Mouse (Mus musculus) hindbrain, embryonic 16.5 days (tissue): ENCODE measurements around the gene Rasgrp2. TPM values are rescaled to one million over a fixed set of nuclear protein-coding genes. Genes with fewer than 3 reads are reported as not detected.

Experiments used
- ATAC-seq: fragments of 200-750 bp; cut with Nextera tagmentation; 2 replicates; pipeline ENCODE4 v1.8.0; 2017; ENCODE audit warnings: moderate TSS enrichment, moderate library complexity
- H3K27ac ChIP-seq: fragments of 300-500 bp; sonication (generic); 2 replicates; pipeline ENCODE4 v1.5.1; 2014; ENCODE audit warnings: low read depth, mild to moderate bottlenecking, control low read depth, low read length, moderate library complexity
- H3K27me3 ChIP-seq: fragments of 300-500 bp; sonication (generic); replicated peaks from 2 replicates; pipeline ENCODE4 v1.6.1; 2014; ENCODE audit warnings: low read length; ENCODE audit not compliant: control insufficient read depth, insufficient read depth
- H3K36me3 ChIP-seq: fragments of 300-500 bp; sonication (generic); 2 replicates; pipeline ENCODE4 v1.6.1; 2014; ENCODE audit warnings: mild to moderate bottlenecking, low read length, moderate library complexity, mixed read lengths; ENCODE audit not compliant: control insufficient read depth, insufficient read depth
- H3K4me1 ChIP-seq: fragments of 300-500 bp; sonication (generic); 2 replicates; pipeline ENCODE4 v1.6.1; 2014; ENCODE audit warnings: low read depth, low read length; ENCODE audit not compliant: control insufficient read depth, insufficient read depth
- H3K4me2 ChIP-seq: fragments of 300-500 bp; sonication (generic); 2 replicates; pipeline ENCODE4 v1.6.1; 2014; ENCODE audit warnings: mild to moderate bottlenecking, low read length, control low read depth, moderate library complexity
- H3K4me3 ChIP-seq: fragments of 300-500 bp; sonication (generic); 2 replicates; pipeline ENCODE4 v1.5.1; 2014; ENCODE audit warnings: mild to moderate bottlenecking, low read length, control low read depth, moderate library complexity
- H3K9ac ChIP-seq: fragments of 300-500 bp; sonication (generic); 2 replicates; pipeline ENCODE4 v1.6.1; 2014; ENCODE audit warnings: low read depth, mild to moderate bottlenecking, control low read depth, low read length, moderate library complexity
- H3K9me3 ChIP-seq: fragments of 300-500 bp; sonication (generic); 2 replicates; pipeline ENCODE4 v1.6.1; 2014; ENCODE audit warnings: mild to moderate bottlenecking, low read length, moderate library complexity; ENCODE audit not compliant: control insufficient read depth
- WGBS: fragments of 180-500 bp; shearing (Covaris S2); extraction: QIAGEN DNeasy Blood & Tissue Kit; methylation state at CpG from one replicate; pipeline ENCODE4 v1.1.7; 2014; 5-methylcytosine and 5-hydroxymethylcytosine counted together
- polyA plus RNA-seq: library from polyadenylated mRNA; unstranded; fragments of >200 nt; fragmentation: Nextera tagmentation; extraction: Ambion mirVana; gene quantifications from 2 replicates; pipeline ENCODE4 v1.2.1, GENCODE M21; 2015

Gene Rasgrp2
- polyA plus RNA-seq, 1 experiment from 2014 or later = 232 TPM

- H3K9ac ChIP-seq = peak overlapping the region; percentile 86
- no peak for ATAC-seq
- 39% methylated on average over 9 of the region's 9 CpGs for whole genome bisulfite sequencing
- H3K27ac ChIP-seq = peak overlapping the region; percentile 94
- H3K27me3 ChIP-seq = no peaks in the 10 kb centered on the region
- H3K4me2 ChIP-seq = peak overlapping the region; percentile 92
- H3K4me1 ChIP-seq = peaks cover 77% of the 10 kb centered on the region
- H3K4me3 ChIP-seq = peak overlapping the region; percentile 70
- H3K9me3 ChIP-seq = no peaks in the 10 kb centered on the region
- no peaks in the 10 kb centered on the region for H3K36me3 ChIP-seq
These were observed 20.7 kb downstream of the Rasgrp2 start for GRCm38 (mm10) chr19:6419805-6420310.

DNA sequence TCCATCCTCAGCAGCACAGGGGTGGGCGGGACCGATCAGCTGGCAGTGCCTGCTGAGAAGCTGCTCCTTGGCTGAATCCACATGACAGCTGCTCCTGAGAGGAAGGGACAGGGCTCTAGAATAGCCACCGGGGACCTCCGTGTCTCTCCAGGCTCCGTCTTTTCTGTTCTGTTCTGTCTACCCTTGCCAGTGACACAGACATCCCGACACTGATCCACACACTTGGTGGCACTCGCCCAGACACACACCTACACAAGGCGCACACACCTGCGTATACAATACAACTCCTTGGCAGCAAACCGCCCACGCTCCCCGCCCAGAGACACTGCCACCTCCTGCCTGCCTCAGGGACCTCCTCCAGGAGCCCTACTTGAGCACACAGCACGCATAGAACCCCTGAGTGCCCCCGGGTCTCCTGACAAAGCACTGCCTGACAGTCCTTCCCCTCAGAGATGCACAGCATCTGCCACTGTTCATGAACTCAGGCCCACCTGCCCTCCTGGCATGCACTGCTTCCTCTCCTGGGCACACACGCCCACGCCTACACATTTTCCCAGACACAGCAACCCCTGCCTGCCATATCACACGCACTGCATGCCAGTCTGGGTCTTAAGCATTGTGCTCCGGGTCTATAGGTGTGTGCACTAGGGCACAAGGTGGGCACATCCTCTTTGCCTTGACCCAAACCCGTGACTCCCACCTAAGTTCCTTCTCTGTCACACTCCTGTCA lies 21.5 kb downstream of the Rasgrp2 start:
- Histone ChIP-seq H3K27ac (peak overlapping the region; percentile 45; the same call in 1 of the 2 replicates), H3K27me3 (no peaks in the 10 kb centered on the region), H3K4me2 (peak overlapping the region; percentile 92), H3K4me1 (peaks cover 78% of the 10 kb centered on the region), H3K36me3 (no peaks in the 10 kb centered on the region), H3K4me3 (peak overlapping the region; percentile 70), H3K9ac (peak overlapping the region; percentile 86), H3K9me3 (no peaks in the 10 kb centered on the region)
- 40% methylated on average over 19 of the region's 19 CpGs for WGBS
- ATAC-seq = no peak

DNA sequence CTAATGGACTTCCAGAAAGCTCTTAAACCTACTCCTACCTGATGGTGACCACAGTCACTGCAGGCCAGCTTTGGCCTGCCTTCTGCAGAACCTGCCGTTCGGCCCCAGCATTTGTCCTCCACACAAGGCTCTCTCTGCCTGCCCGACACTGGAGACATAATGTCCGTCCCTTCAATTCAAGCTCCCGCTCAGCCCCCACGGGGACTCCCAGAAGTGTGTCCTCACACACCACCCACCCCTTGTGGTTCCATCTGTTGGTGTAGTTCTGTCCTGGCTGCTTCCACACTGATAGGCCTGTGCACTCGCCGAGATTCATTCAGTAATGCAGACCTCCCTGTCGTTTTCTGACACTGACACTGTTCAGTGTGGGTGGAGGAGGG lies 22.1 kb downstream of the Rasgrp2 start:
- H3K27me3 ChIP-seq = no peaks in the 10 kb centered on the region
- H3K4me2 ChIP-seq = peak overlapping the region; percentile 92
- H3K9ac ChIP-seq = peak overlapping the region; percentile 86
- H3K4me3 ChIP-seq = peak overlapping the region; percentile 70
- H3K9me3 ChIP-seq = no peaks in the 10 kb centered on the region
- no peaks in the 10 kb centered on the region for H3K36me3 ChIP-seq
- 59% methylated on average over 9 of the region's 9 CpGs for WGBS
- H3K4me1 ChIP-seq = peaks cover 78% of the 10 kb centered on the region
- H3K27ac ChIP-seq = no peak overlapping the region
- ATAC-seq = no peak

GRCm38 (mm10) chr19:6422014-6422413 lies 22.9 kb downstream of the Rasgrp2 start:
- WGBS = 65% methylated on average over 7 of the region's 7 CpGs
- Histone ChIP-seq H3K4me3 (no peak overlapping the region), H3K9me3 (no peaks in the 10 kb centered on the region), H3K4me2 (no peak overlapping the region), H3K36me3 (no peaks in the 10 kb centered on the region), H3K27ac (no peak overlapping the region), H3K9ac (no peak overlapping the region), H3K27me3 (no peaks in the 10 kb centered on the region), H3K4me1 (peaks cover 77% of the 10 kb centered on the region)
- no peak for ATAC-seq

DNA sequence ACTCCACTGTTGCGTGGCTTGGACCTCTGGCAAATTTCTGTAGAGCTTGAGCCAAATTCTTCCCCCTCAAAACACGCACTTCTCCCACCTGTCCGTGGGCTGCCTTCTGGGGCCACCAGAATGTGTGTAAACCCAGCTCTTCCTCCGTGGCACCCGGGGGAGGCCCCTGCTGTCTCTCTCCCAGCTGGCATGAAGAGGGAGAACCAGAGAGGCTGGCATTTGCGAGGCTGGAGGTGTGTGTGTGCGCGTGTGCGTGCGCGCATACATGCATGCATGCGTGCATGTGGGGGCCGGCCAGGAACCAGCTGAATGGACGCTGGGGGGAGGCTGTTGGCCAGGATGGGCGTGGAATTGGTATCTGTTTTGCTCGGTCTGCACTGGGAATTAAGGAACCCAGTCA lies 24.1 kb downstream of the Rasgrp2 start:
- Histone ChIP-seq H3K27ac (no peak overlapping the region), H3K36me3 (no peaks in the 10 kb centered on the region; the same call in 1 of the 2 replicates), H3K4me1 (peaks cover 78% of the 10 kb centered on the region), H3K9ac (no peak overlapping the region), H3K4me2 (no peak overlapping the region), H3K4me3 (no peak overlapping the region), H3K9me3 (no peaks in the 10 kb centered on the region), H3K27me3 (peaks cover 3% of the 10 kb centered on the region; the same call in 1 of the 2 replicates)
- ATAC-seq = no peak
- 77% methylated on average over 16 of the region's 16 CpGs for WGBS

DNA sequence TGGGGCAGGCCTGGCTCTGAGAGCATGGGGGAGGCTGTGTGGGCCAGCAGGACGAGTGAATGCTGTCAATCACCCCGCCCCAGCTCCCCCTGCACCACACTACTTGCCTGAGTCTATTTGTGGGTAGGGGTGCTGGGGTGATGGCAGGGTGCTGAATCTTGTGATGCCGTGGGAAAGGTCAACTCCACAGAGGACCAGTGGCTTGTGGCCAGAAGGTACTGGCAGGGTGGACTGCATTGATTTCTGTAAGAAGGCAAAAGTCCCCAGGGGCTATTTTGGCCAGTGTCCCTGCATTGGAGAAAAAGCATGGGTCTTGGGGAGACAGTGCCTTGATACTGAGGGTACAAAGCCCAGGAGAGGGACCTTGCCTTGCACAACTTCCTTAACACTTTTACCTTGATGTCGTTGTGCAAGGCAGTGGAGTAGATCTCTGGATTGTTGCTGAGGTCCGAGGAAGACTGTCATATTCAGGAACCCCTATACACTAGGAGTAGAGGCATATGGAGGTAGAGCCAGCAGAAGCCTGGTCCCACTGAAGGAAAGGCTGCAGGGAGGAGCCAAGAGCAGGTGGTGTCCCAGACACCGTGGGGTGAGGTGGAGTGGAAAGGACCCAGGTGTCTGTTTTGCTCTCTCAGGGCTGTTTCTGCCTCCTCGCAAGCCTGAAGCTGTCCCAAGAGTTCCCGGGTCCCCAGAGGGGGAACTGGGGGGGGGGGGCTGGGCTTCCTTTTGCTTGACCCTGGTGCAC lies 25.2 kb downstream of the Rasgrp2 start:
- Histone ChIP-seq H3K4me1 (peaks cover 89% of the 10 kb centered on the region), H3K27ac (no peak overlapping the region), H3K4me3 (no peak overlapping the region), H3K36me3 (no peaks in the 10 kb centered on the region; the same call in 1 of the 2 replicates), H3K9ac (no peak overlapping the region), H3K9me3 (no peaks in the 10 kb centered on the region), H3K4me2 (no peak overlapping the region), H3K27me3 (peaks cover 5% of the 10 kb centered on the region; the same call in 1 of the 2 replicates)
- 53% methylated on average over 8 of the region's 8 CpGs for WGBS
- ATAC-seq = no peak

GRCm38 (mm10) chr19:6425595-6425994 lies 26.5 kb downstream of the Rasgrp2 start:
- H3K4me2 ChIP-seq = no peak overlapping the region

DNA sequence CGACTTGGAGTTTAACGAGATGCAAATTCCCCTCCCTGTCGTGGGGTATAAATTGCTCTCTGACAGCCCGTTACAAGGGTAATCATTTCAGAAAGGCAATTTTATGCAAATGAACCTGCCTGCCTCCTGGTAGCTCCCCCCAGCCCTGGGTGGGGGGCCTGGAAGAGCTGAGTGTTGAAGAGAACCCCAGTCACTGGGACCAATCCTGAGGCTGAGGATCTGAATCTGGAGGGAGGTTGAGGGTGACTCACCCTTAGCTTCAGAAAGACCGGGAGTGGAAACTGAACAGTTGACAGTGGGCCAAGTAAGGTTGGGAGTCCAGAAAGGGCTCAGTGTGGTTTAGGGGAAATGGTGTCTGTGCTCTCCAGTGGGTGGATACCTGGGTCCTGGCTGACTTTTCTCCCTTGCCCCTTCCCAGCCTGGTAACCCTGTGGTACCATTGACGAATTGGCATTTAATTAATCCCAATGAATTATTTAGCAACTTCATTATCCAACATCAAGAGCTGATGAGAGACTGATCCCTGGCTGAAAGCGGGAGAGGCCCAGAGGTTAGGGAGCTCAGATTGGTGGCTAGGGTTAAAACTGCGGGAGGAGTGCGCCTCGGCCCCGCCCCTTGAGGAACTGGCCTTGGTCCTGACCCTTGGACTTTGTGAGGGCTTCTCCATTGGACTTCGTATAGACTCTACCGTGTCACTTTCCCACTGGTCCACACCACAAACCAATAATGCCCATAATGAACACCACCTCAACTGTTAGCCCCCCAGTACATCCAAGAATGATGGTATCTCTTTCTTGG lies 27.8 kb downstream of the Rasgrp2 start:
- Histone ChIP-seq H3K27me3 (peaks cover 5% of the 10 kb centered on the region; the same call in 1 of the 2 replicates), H3K27ac (no peak overlapping the region), H3K36me3 (no peaks in the 10 kb centered on the region; the same call in 1 of the 2 replicates), H3K4me1 (peaks cover 77% of the 10 kb centered on the region), H3K4me2 (peak overlapping the region; percentile 15; the same call in 1 of the 2 replicates), H3K9me3 (no peaks in the 10 kb centered on the region), H3K9ac (no peak overlapping the region), H3K4me3 (no peak overlapping the region)
- 14% methylated on average over 13 of the region's 13 CpGs for WGBS
- no peak for ATAC-seq

More at GRCm38 (mm10) chr19:6425595-6425994, 26.5 kb downstream of the Rasgrp2 start:
- no peaks in the 10 kb centered on the region; the same call in 1 of the 2 replicates for H3K36me3 ChIP-seq
- H3K27me3 ChIP-seq = peaks cover 5% of the 10 kb centered on the region; the same call in 1 of the 2 replicates
- no peak overlapping the region for H3K4me3 ChIP-seq
- 26% methylated on average over 5 of the region's 5 CpGs for WGBS
- H3K9me3 ChIP-seq = no peaks in the 10 kb centered on the region
- peaks cover 86% of the 10 kb centered on the region for H3K4me1 ChIP-seq
- peak overlapping the region; percentile 42; the same call in 1 of the 2 replicates for H3K27ac ChIP-seq
- H3K9ac ChIP-seq = no peak overlapping the region
- no peak for ATAC-seq
